Mouse (Mus musculus) splenic B cell, adult 2 months (primary cell): ENCODE data around the gene 1700057G04Rik.

Experiments used
- DNase-seq: peaks from one replicate; pipeline ENCODE4 v3.0.0-alpha.2; 2011; ENCODE audit warnings: low read depth, low spot score
- H3K27me3 ChIP-seq: 2 replicates; pipeline ENCODE4 v1.6.1; 2012; ENCODE audit warnings: mild to moderate bottlenecking, low read length, moderate library complexity, mixed read lengths; ENCODE audit not compliant: control insufficient read depth, poor library complexity, insufficient read depth, severe bottlenecking
- H3K36me3 ChIP-seq: 2 replicates; pipeline ENCODE4 v1.6.1; 2012; ENCODE audit warnings: mild to moderate bottlenecking, low read length, moderate library complexity, mixed read lengths; ENCODE audit not compliant: control insufficient read depth, poor library complexity, insufficient read depth, severe bottlenecking

The 1700057G04Rik gene

DNA sequence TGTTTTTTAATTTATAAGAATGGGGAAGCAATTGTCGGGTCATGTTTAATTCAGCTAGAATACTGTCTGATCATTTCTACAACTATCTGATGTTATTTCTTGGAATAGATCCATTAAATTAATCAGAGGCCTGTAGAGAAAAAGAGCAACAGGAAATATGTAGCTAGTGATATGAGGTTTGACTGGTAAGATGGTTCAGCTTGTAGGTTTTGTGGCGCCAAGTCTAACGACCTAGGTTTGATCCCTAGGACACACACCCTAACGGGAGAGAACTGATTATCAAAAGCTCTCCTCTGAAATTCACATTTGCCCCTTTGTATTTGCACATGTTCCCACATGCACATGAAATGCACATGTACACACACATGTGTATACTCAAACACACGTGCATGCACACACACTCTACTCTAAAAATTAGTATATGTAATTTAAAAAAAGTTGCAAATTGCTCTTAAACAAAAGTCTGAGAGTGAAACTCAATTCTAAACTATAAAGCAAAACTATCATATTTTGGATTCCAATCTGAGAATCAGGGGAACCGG, 26.2 kb downstream of the 1700057G04Rik start:
- Histone ChIP-seq H3K36me3 (no peaks in the 10 kb centered on the region), H3K27me3 (no peaks in the 10 kb centered on the region)
- DNase-seq, result no peak

DNA sequence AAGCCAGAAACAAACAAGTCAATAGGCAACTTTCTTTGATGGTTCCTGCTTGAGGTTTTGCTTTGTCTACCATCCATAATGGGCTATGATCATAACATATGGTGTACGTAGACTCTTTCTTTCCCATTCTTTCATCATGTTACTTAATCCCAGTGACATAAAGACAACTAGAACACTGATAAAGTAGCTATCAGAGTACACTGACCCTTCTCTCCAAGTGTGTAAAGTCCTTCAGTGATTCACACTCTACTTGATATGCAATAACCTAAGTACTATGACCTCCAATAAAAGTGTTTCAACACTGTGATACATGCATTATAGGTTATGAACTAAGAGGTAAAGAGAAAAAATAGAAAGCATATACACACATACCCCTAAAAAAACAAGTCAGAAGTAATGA, 27.9 kb downstream of the 1700057G04Rik start:
- no peaks in the 10 kb centered on the region for H3K36me3 ChIP-seq
- no peaks in the 10 kb centered on the region for H3K27me3 ChIP-seq
- no peak for DNase-seq

DNA sequence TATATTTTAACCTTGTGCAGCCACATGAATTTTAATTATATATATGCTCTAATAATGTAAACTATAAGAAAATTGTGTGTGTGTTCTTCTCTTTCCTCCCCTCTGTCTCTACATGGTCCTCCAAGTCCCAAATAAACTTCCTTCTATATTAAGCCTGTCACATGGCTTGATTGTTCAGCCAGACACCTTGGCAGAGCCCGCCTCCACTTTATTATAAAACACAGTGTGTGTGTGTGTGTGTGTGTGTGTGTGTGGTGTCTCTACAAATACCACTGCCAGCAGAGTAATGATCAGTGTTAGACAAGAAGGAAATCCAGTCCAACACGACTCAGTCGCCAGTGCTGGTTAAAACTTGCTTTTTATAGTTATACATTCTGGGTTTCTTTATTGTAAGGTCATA, 28.5 kb downstream of the 1700057G04Rik start:
- Histone ChIP-seq H3K36me3 (no peaks in the 10 kb centered on the region), H3K27me3 (no peaks in the 10 kb centered on the region)
- no peak for DNase-seq

DNA sequence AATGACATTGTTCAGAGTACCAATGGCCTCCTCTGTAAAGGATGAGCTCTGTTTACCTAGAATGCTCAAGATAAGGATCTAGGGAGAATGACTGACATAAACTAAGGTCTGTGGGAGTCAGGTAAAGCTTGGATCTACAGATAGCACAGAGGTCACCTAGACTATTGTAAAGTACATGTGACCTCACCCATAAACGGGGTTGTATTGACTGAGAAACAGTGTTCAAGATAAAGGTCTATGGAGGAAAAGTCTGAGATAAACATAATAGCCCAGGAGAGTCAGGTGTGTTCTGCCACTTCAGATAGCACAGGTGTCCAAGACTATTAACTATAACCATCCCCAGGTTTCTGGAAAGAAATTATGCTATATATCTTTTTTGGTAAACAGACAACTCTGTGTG, 29.8 kb downstream of the 1700057G04Rik start:
- no peaks in the 10 kb centered on the region for H3K36me3 ChIP-seq
- no peaks in the 10 kb centered on the region for H3K27me3 ChIP-seq

DNA sequence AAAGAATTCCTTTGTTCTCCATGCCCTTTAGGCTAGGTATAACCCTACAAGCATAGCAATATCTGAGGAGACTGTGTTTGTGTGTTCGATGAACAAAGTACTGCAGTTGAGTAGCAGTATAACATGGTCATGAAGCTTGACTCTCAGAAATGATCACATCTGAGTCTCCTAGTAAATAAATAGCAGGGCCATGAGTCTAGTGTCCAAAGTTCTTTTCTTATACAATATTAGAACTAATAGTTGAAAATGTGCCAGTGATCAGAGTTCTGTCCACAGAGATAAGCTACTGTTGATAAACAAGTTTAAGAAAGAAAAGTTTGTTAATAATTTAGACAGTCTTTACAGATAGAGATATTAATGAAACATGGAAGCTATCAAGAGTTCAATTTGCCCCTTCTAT, 42.7 kb downstream of the 1700057G04Rik start:
- H3K27me3 ChIP-seq, result no peaks in the 10 kb centered on the region
- H3K36me3 ChIP-seq, result no peaks in the 10 kb centered on the region
- DNase-seq, result no peak

More for the DNA sequence above, 29.8 kb downstream of the 1700057G04Rik start:
- no peak for DNase-seq

DNA sequence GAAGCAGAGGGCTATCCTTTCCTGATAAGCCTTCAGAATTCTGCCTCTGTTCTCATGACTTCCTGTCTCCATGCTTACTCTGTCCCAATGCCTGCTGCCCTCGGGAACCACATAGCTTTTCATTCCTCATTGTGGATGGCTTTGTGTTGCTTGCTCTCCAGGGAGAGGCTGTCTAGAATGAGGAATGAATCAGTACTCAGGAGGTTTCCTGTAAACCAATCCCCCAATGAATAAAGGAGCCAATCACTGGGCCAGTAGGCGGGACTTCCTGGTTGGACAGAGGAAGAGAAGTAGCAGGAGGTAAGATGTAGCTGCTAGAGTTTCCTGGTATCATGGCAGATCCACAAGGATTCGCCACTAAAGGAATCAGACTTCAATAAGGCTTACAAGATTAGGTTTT, 44.1 kb downstream of the 1700057G04Rik start:
- Histone ChIP-seq H3K36me3 (no peaks in the 10 kb centered on the region), H3K27me3 (no peaks in the 10 kb centered on the region)
- DNase-seq, result no peak

DNA sequence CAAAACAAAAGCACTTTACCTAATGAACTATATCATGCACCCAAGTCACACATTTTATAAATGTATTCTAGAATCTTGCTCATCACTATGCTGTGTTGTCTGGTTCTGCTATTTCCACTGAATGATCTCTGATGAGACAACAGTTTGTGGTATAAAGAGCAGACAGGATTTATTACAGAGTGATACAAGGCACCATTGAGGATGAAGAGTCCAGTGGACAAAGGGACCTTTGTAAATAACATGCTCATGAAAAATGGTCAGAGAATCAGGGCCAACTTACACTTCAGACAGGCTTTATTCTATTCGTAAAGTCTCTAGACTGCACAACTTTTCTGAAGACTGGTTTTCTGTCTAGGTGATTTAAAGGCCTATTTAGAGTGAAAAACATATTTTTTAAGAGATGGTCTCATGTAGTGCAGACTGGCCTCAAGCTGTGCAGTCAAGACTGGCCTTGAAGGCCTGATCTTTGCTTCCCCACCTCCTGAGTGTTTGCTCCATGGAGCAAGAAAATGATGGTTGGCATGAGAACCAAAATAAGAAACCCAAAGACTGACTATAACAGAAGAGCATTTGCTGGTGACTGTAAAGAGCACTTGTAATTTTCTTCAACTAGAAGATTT, 51.6 kb downstream of the 1700057G04Rik start:
- no peak for DNase-seq
- Histone ChIP-seq H3K36me3 (no peaks in the 10 kb centered on the region), H3K27me3 (no peaks in the 10 kb centered on the region)

DNA sequence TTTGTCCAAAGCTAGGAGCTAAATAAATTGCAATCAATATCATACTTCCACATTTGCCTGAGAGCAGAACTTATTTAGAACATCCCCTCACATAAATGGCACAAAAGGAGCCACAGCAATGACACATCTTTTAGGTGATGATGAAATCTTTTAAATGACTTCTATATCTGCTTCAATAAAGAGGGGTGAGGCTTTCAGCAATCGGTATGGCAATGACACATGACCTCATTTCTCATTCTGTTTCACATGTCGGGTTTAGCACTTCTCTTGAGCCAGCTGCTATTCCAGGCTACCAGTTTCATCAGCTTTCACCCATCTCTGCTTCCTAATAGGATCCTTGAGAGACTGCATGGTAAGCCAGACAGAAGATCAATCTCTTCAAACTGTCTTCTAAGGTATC, 54.3 kb downstream of the 1700057G04Rik start:
- Histone ChIP-seq H3K27me3 (no peaks in the 10 kb centered on the region), H3K36me3 (no peaks in the 10 kb centered on the region)
- no peak for DNase-seq

DNA sequence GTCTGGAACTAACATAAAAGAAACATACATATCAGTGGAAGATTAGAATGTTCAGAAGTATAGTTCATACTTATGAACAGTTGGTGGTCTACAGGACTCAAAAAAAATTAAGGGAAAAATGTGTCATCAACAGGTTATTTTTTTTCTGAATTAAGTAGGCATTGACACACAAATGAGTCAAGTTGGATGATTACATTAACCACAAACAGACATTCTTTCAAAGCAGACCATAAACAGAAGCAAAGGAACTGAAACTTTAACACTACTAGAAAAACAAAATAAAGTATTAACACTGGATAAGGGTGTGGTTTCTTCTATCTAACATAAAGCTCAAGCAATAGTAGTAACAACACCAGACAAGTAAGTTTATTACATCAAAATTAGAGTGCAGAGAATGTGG, 59.7 kb downstream of the 1700057G04Rik start:
- no peak for DNase-seq
- Histone ChIP-seq H3K27me3 (no peaks in the 10 kb centered on the region), H3K36me3 (no peaks in the 10 kb centered on the region)

DNA sequence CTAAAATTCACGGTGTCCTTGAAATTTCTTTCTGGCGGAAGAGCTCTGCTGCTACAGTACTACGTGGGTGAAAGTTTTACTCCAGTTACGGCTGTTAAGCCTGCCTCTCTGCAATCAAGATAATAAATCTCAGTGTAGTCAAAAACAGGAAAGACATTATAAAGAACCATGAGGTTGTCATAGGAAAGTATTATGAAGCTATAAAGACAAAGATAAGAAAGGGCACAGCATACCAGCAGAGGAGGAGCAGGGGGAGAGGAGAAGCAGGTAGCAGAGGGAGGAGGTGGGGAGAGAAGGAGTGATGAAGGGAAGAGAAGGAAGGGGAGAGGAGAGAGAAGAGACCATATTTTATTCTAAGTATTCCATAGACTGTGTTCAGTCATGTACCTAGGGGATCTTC, 64.7 kb downstream of the 1700057G04Rik start:
- H3K36me3 ChIP-seq, result no peaks in the 10 kb centered on the region
- H3K27me3 ChIP-seq, result no peaks in the 10 kb centered on the region
- DNase-seq, result no peak

DNA sequence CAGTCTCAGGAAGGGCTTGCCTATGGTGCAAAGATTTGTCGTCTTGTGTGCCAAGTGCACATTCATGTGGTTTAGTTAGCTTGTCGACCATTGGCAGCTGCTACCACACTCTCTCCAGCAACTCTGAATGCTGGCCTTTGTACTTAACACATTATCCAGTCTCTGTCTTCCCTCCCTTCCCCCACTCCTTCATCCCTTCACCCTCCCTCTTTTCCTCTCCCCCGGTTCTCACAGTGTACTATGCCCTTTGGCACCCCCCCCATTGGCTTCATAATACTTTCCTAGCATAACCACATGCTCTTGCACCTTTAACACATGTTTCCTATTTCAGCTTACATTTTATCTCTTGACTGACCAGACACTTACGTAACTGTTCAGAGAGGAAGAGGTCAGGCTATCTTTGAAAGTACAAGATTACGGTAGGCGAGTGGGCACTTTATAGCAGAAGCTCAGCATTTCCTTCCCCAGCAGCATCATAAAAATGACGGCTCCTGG, 65.6 kb downstream of the 1700057G04Rik start:
- Histone ChIP-seq H3K27me3 (no peaks in the 10 kb centered on the region), H3K36me3 (no peaks in the 10 kb centered on the region)
- DNase-seq, result no peak

DNA sequence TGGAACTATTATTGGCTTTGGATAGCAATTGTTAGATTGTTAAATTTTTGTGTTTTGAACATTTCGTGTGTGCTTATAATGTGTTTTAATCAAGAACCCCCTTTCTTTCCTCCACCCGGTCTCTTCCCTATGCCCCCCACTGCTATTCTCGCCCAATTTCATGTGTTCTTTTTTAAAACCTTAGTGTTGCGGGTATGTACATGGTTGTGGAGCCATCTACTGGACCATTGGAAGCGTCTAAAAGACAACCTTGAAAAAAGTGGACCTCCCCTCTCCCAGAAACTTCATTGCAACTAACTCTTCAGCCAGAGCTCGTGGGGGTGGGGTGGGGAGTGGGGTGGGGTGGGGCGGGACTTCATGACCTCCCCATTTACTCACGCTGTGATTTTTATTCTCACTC, 66.2 kb downstream of the 1700057G04Rik start:
- Histone ChIP-seq H3K27me3 (no peaks in the 10 kb centered on the region), H3K36me3 (no peaks in the 10 kb centered on the region)
- no peak for DNase-seq

DNA sequence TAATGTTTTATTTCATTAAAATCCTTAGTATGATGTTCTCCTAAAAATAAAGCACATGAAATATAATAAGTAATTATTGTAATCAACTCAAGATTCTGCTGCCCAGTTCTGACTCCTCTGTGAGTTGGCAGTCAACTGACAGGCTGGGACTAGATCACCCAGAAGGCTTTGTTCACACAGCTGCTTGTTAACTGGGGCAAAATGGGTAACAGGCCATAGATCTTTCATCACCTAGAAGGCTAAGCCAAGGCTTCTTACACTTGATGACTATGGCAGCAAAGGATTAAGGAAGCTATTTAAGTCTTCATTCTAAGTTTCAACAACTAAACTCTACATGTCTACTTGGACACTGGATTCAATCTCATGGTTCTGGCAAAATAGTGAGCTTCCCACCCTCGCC, 68.8 kb downstream of the 1700057G04Rik start:
- DNase-seq, result no peak
- H3K36me3 ChIP-seq, result no peaks in the 10 kb centered on the region
- H3K27me3 ChIP-seq, result no peaks in the 10 kb centered on the region

DNA sequence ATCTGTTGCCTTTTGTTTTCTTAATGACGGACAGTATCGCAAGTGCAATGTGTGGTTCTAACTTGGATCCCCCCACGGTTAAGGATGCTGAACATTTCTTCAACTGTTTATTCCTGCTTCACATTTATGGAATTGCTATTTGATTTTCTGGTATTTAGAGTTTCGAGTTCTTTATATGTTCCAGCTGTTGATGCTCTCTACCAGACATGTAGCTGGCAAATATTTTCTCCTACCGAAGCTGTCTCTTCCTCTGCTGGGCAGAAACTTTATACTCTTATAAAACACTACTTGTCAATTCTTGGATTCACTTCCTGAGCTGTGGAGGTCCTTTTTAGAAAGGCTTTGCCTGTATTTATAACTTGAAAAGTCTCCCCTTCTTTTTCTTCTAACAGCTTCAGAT, 70.1 kb downstream of the 1700057G04Rik start:
- Histone ChIP-seq H3K27me3 (no peaks in the 10 kb centered on the region), H3K36me3 (no peaks in the 10 kb centered on the region)
- DNase-seq, result no peak

DNA sequence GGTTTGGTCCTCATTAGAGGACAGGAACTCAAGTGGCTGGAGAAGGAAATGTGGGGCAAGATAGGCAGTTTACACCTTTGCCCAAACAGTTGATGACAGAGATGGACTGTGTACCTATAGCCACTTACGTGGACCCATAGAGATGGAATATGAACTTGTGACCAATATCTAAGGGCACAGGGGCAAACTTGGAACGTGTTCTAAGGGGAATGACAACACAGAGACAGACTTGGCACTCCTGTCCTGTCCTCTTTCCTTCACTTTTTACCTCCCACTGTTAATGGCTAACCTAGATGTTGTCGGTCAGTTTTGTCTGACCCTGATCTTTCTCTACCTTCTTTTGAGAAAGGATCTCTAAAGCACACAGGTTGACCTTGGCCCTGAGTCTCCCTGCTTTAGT, 74.2 kb downstream of the 1700057G04Rik start:
- no peaks in the 10 kb centered on the region for H3K36me3 ChIP-seq
- no peaks in the 10 kb centered on the region for H3K27me3 ChIP-seq
- no peak for DNase-seq

DNA sequence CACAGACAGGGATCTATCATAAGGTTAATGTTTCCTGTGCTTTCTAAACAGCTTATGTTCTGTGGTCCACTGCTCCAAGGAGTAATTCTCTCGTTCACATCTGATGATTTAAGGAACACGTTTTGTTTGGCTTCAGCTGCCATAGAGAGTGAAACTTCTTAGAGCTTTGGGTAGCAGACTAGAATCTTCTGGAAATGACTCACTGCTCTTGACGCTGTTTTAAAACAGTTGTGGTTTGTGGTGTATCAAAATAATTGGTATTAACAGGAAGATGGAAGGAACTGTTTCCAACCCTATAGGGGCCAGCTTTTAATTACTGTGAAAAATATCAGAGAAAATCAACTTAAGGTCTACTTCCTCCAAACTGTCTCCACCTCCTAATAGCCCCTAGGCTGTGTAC, 75.2 kb downstream of the 1700057G04Rik start:
- DNase-seq, result no peak
- Histone ChIP-seq H3K27me3 (no peaks in the 10 kb centered on the region), H3K36me3 (no peaks in the 10 kb centered on the region)
